In the genomic region with DNA sequence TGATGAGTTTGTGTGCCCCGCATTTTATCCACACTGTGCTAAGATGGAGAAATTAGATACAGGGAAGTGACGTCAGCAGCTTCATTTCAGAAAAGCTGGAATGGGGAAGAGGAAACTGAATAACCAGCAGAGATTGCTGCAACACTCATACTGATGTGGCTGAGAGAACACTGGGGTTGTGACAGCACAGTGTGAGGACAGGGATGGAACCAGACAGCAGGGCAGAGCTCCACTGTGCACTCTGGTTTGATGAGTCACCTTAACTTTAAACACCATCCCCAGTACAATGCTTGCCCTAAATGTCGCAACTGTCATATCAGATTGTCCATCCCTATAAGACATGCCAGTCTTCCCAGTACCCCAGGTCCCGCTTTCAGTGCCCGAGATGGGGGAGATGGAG, we compare ENCODE assay signal across 25 mouse cellular contexts. TPM values are rescaled to one million over a fixed set of nuclear protein-coding genes. Genes with fewer than 3 reads are reported as not detected.
"Had no signal": no experiment of that assay in that cellular context is flagged by ENCODE, and none has a peak within 500 bp of the region (broad histone marks: within the 10 kb centered on the region; RNA-seq: fewer than 3 reads in every experiment).

No protein-coding gene starts in this region.

- H3K4me1 ChIP-seq: heart, embryonic 10.5 days; heart, embryonic 13.5 days; heart, embryonic 15.5 days; hindbrain, embryonic 13.5 days; hindbrain, embryonic 15.5 days; kidney, embryonic 15.5 days; limb, embryonic 13.5 days; limb, embryonic 15.5 days had no signal

- H3K36me3 ChIP-seq: heart, embryonic 10.5 days; heart, embryonic 13.5 days; heart, embryonic 15.5 days; hindbrain, embryonic 13.5 days; hindbrain, embryonic 15.5 days; kidney, embryonic 15.5 days; limb, embryonic 13.5 days; limb, embryonic 15.5 days had no signal

- H3K4me2 ChIP-seq: heart, embryonic 13.5 days; heart, embryonic 15.5 days; hindbrain, embryonic 13.5 days; hindbrain, embryonic 15.5 days; kidney, embryonic 15.5 days; limb, embryonic 13.5 days; limb, embryonic 15.5 days had no signal

- H3K27ac ChIP-seq: heart, embryonic 10.5 days; heart, embryonic 13.5 days; heart, embryonic 15.5 days; hindbrain, embryonic 13.5 days; hindbrain, embryonic 15.5 days; hindbrain, postnatal 0 days; kidney, embryonic 15.5 days; kidney, postnatal 0 days; limb, embryonic 13.5 days; limb, embryonic 15.5 days had no signal

- H3K27me3 ChIP-seq: heart, embryonic 13.5 days; heart, embryonic 15.5 days; hindbrain, embryonic 13.5 days; hindbrain, embryonic 15.5 days; kidney, embryonic 15.5 days; limb, embryonic 13.5 days; limb, embryonic 15.5 days had no signal

- H3K4me3 ChIP-seq: heart, embryonic 10.5 days; heart, embryonic 13.5 days; heart, embryonic 15.5 days; hindbrain, embryonic 13.5 days; hindbrain, embryonic 15.5 days; kidney, embryonic 15.5 days; limb, embryonic 13.5 days; limb, embryonic 15.5 days had no signal

- DNase-seq: gastrocnemius, postnatal 14 days; gastrocnemius, postnatal 36 days; heart, adult 18-20 months; heart, postnatal 14 days; heart, postnatal 36 days; kidney, adult 11 months; kidney, adult 2 months; kidney, adult 9 months; kidney, postnatal 14 days; kidney, postnatal 36 days; layer of hippocampus, adult 9-11 months; layer of hippocampus, postnatal 36 days; left cerebral cortex, postnatal 4 days had no signal

- H3K9me3 ChIP-seq: heart, embryonic 10.5 days; heart, embryonic 13.5 days; heart, embryonic 15.5 days; hindbrain, embryonic 13.5 days; hindbrain, embryonic 15.5 days; kidney, embryonic 15.5 days; limb, embryonic 13.5 days; limb, embryonic 15.5 days had no signal

- H3K9ac ChIP-seq: heart, embryonic 13.5 days; heart, embryonic 15.5 days; hindbrain, embryonic 13.5 days; hindbrain, embryonic 15.5 days; kidney, embryonic 15.5 days; limb, embryonic 13.5 days; limb, embryonic 15.5 days had no signal

- ATAC-seq: hindbrain, postnatal 0 days; intestine, embryonic 16.5 days had no signal

RNA-seq across cellular contexts. Expression of a gene that starts 17.7 kb away (rescaled TPM):
- polyA plus RNA-seq: kidney, adult 2 months; liver, adult 2 months had no signal
